Mouse (Mus musculus) liver, adult 2 months (tissue): ENCODE data around the gene Il18bp. TPM values are rescaled to one million over a fixed set of nuclear protein-coding genes. Genes with fewer than 3 reads are reported as not detected.

ENCODE experiments used
- DNase-seq: peaks from one replicate; pipeline ENCODE4 v3.0.0-alpha.2; 2011; ENCODE audit warnings: low read depth, low spot score; ENCODE audit errors: extremely low read depth
- H3K27ac ChIP-seq: fragments of 200-500 bp; replicated peaks from 2 replicates; pipeline ENCODE4 v1.5.1; 2012; ENCODE audit warnings: low read depth, mild to moderate bottlenecking, control low read depth, inconsistent platforms, low read length; ENCODE audit not compliant: insufficient read depth
- H3K27me3 ChIP-seq: fragments of 200-500 bp; 2 replicates; pipeline ENCODE4 v1.6.1; 2012; ENCODE audit warnings: mild to moderate bottlenecking, moderate library complexity, low read length, inconsistent platforms; ENCODE audit not compliant: control insufficient read depth, insufficient read depth
- H3K36me3 ChIP-seq: fragments of 200-500 bp; 2 replicates; pipeline ENCODE4 v1.6.1; 2012; ENCODE audit warnings: low read length, inconsistent platforms; ENCODE audit not compliant: control insufficient read depth, insufficient read depth
- H3K4me1 ChIP-seq: fragments of 200-500 bp; 2 replicates; pipeline ENCODE4 v1.6.1; 2011; ENCODE audit warnings: low read length; ENCODE audit not compliant: control insufficient read depth, insufficient read depth
- H3K4me3 ChIP-seq: fragments of 200-500 bp; 2 replicates; pipeline ENCODE4 v1.5.1; 2011; ENCODE audit warnings: low read depth, mild to moderate bottlenecking, control low read depth, low read length, moderate library complexity; ENCODE audit not compliant: insufficient read depth
- H3K79me2 ChIP-seq: fragments of 200-500 bp; 2 replicates; pipeline ENCODE4 v1.6.1; 2012; ENCODE audit warnings: inconsistent platforms, mild to moderate bottlenecking, low read length, moderate library complexity; ENCODE audit not compliant: control insufficient read depth, insufficient read depth
- H3K9ac ChIP-seq: fragments of 200-500 bp; 2 replicates; pipeline ENCODE4 v1.6.1; 2012; ENCODE audit warnings: low read depth, mild to moderate bottlenecking, control low read depth, inconsistent platforms, low read length
- CTCF ChIP-seq: fragments of 200-500 bp; IDR thresholded peaks from 2 replicates; pipeline ENCODE4 v1.5.1; 2011; ENCODE audit warnings: low read depth, low read length, control low read depth
- POLR2A ChIP-seq: fragments of 200-500 bp; IDR thresholded peaks from 2 replicates; pipeline ENCODE4 v1.6.1; 2011; ENCODE audit warnings: low read length, control low read depth; ENCODE audit not compliant: insufficient read depth; ENCODE audit errors: extremely low read depth
- WGBS: fragments of 180-500 bp; shearing (Covaris S2); methylation state at CpG from one replicate; pipeline ENCODE4 v1.1.7; 2018; 5-methylcytosine and 5-hydroxymethylcytosine counted together
- polyA plus RNA-seq: library from polyadenylated mRNA; depleted of rRNA; stranded (reverse); fragments of >200 nt; gene quantifications from 2 replicates; pipeline ENCODE4 v1.2.3, GENCODE M21; 2012
- total RNA-seq: library from RNA; depleted of rRNA; stranded (reverse); fragments of >200 nt; gene quantifications from 2 replicates; pipeline ENCODE4 v1.2.3, GENCODE M21; 2014

The Il18bp gene
- total and polyA plus RNA-seq, 2 experiments = 15.7 to 26.4 TPM

- H3K9ac ChIP-seq = no peak overlapping the region
- H3K79me2 ChIP-seq = no peaks in the 10 kb centered on the region; the same call in 1 of the 2 replicates
- no peak for DNase-seq
- H3K36me3 ChIP-seq = peaks cover 73% of the 10 kb centered on the region
- TF ChIP-seq CTCF = no peak
- no peak for TF ChIP-seq POLR2A
- no peak overlapping the region for H3K27ac ChIP-seq
- 92% methylated on average over 26 of the region's 26 CpGs for WGBS
- no peaks in the 10 kb centered on the region for H3K4me1 ChIP-seq
- H3K4me3 ChIP-seq = no peak overlapping the region
- no peaks in the 10 kb centered on the region for H3K27me3 ChIP-seq
Observed at GRCm38 (mm10) chr7:102000921-102001630, 17.4 kb downstream of the Il18bp start.

- H3K27ac ChIP-seq = no peak overlapping the region
- no peak for TF ChIP-seq CTCF
- TF ChIP-seq POLR2A = no peak
- no peak for DNase-seq
- H3K4me3 ChIP-seq = no peak overlapping the region
- no peaks in the 10 kb centered on the region; the same call in 1 of the 2 replicates for H3K79me2 ChIP-seq
- H3K4me1 ChIP-seq = no peaks in the 10 kb centered on the region
- 92% methylated on average over 8 of the region's 8 CpGs for WGBS
- no peaks in the 10 kb centered on the region for H3K27me3 ChIP-seq
- peaks cover 67% of the 10 kb centered on the region for H3K36me3 ChIP-seq
- no peak overlapping the region for H3K9ac ChIP-seq
Observed at GRCm38 (mm10) chr7:102000296-102000695, 18.2 kb downstream of the Il18bp start.

GRCm38 (mm10) chr7:101999461-102000151 lies 18.9 kb downstream of the Il18bp start:
- no peak for DNase-seq
- peak; percentile 11; the same call in 1 of the 2 replicates for TF ChIP-seq CTCF
- no peak for TF ChIP-seq POLR2A
- peaks cover 62% of the 10 kb centered on the region for H3K36me3 ChIP-seq
- H3K79me2 ChIP-seq = no peaks in the 10 kb centered on the region; the same call in 1 of the 2 replicates
- no peaks in the 10 kb centered on the region for H3K27me3 ChIP-seq
- no peak overlapping the region for H3K27ac ChIP-seq
- no peak overlapping the region for H3K4me3 ChIP-seq
- H3K9ac ChIP-seq = no peak overlapping the region
- 91% methylated on average over 15 of the region's 15 CpGs for WGBS
- no peaks in the 10 kb centered on the region for H3K4me1 ChIP-seq

GRCm38 (mm10) chr7:101998194-101998927 lies 20.1 kb downstream of the Il18bp start:
- DNase-seq = peak; percentile 49
- Histone ChIP-seq H3K4me3 (no peak overlapping the region; the same call in 1 of the 2 replicates), H3K4me1 (no peaks in the 10 kb centered on the region), H3K27me3 (no peaks in the 10 kb centered on the region), H3K9ac (no peak overlapping the region), H3K79me2 (no peaks in the 10 kb centered on the region; the same call in 1 of the 2 replicates), H3K36me3 (peaks cover 65% of the 10 kb centered on the region), H3K27ac (no peak overlapping the region)
- 69% methylated on average over 14 of the region's 14 CpGs for WGBS
- TF ChIP-seq CTCF = peak; percentile 97
- no peak for TF ChIP-seq POLR2A

- H3K36me3 ChIP-seq = peaks cover 64% of the 10 kb centered on the region
- no peak overlapping the region for H3K27ac ChIP-seq
- 85% methylated on average over 3 of the region's 3 CpGs for WGBS
- TF ChIP-seq POLR2A = no peak
- TF ChIP-seq CTCF = no peak
- no peaks in the 10 kb centered on the region for H3K4me1 ChIP-seq
- H3K27me3 ChIP-seq = no peaks in the 10 kb centered on the region
- H3K79me2 ChIP-seq = no peaks in the 10 kb centered on the region
- no peak for DNase-seq
- no peak overlapping the region for H3K4me3 ChIP-seq
- no peak overlapping the region for H3K9ac ChIP-seq
Observed at GRCm38 (mm10) chr7:101994241-101994640, 24.2 kb downstream of the Il18bp start.
